Mouse (Mus musculus): ENCODE results near the gene 2010111I01Rik. TPM values are rescaled to one million over a fixed set of nuclear protein-coding genes. Genes with fewer than 3 reads are reported as not detected.

The 2010111I01Rik gene
- polyA plus RNA-seq, 1 experiment from 2014 or later = 87.6 TPM

DNA sequence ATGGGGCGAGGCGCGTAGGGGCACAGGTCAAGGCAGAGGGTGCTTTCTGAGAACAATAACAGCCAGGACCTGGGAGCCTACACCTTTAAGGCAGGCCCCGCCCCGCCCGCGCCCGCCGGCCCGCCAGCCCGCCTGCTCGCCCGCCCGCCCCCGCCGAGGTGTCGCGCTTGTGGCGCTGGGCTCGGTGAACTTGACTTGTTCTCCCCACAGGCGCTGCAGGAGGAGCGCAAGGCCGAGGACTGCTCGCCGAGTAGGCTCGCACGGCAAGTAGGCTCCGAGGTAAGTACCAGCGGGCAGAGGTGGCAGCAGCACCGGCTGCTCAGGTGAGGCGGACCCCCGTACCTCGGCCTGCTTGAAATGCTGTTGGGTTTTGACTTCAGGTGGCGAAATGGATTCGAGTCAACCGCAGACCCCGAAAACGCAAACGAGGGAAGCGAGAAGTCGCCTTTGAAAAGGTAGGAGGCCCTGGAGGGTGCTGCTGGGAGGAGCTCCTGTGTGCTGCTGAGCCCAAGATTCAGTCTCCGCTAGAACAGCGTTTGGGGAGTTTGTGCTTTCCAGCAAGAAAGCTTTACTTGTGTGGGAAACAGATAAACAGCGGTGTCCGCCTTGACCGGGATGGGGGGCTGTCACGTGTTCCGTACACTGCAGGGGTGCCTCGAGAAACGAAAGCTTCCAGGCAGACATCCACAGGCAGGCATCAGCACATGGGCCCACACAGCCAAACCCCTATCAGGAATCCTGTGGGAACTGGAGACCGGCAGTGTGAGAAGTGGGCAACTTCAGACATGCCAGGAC is 275.4 kb downstream of the 2010111I01Rik start:
- H3K27ac ChIP-seq (replicated peaks) = peak overlapping the region; percentile 88
- H3K4me1 ChIP-seq (replicated peaks) = peaks cover 54% of the 10 kb centered on the region
- under 1% methylated on average over 44 of the region's 51 CpGs for WGBS
- H3K27me3 ChIP-seq = no peaks in the 10 kb centered on the region
- peak overlapping the region; percentile 80 for H3K4me2 ChIP-seq
- peak overlapping the region; percentile 88 for H3K9ac ChIP-seq
- no peaks in the 10 kb centered on the region for H3K36me3 ChIP-seq
- peak; percentile 85 for ATAC-seq (ENCODE audit: low read depth)
- H3K4me3 ChIP-seq = peak overlapping the region; percentile 76
- no peaks in the 10 kb centered on the region for H3K9me3 ChIP-seq

GRCm38 (mm10) chr13:63240835-63241234 is 276.1 kb downstream of the 2010111I01Rik start:
- Histone ChIP-seq H3K36me3 (no peaks in the 10 kb centered on the region), H3K27ac (replicated peaks) (peak overlapping the region; percentile 88), H3K4me1 (replicated peaks) (peaks cover 62% of the 10 kb centered on the region), H3K4me2 (peak overlapping the region; percentile 80), H3K27me3 (no peaks in the 10 kb centered on the region), H3K9ac (peak overlapping the region; percentile 88), H3K9me3 (no peaks in the 10 kb centered on the region), H3K4me3 (peak overlapping the region; percentile 76)
- ATAC-seq (ENCODE audit: low read depth) = no peak
- 42% methylated on average over 5 of the region's 5 CpGs for WGBS

GRCm38 (mm10) chr13:63241665-63242064 is 277.0 kb downstream of the 2010111I01Rik start:
- Histone ChIP-seq H3K4me2 (peak overlapping the region; percentile 80), H3K4me3 (peak overlapping the region; percentile 76), H3K27me3 (no peaks in the 10 kb centered on the region), H3K4me1 (replicated peaks) (peaks cover 65% of the 10 kb centered on the region), H3K27ac (replicated peaks) (peak overlapping the region; percentile 3; the same call in 1 of the 2 replicates), H3K36me3 (no peaks in the 10 kb centered on the region), H3K9me3 (no peaks in the 10 kb centered on the region), H3K9ac (peak overlapping the region; percentile 88)
- 86% methylated on average over 3 of the region's 3 CpGs for WGBS
- ATAC-seq (ENCODE audit: low read depth) = no peak

DNA sequence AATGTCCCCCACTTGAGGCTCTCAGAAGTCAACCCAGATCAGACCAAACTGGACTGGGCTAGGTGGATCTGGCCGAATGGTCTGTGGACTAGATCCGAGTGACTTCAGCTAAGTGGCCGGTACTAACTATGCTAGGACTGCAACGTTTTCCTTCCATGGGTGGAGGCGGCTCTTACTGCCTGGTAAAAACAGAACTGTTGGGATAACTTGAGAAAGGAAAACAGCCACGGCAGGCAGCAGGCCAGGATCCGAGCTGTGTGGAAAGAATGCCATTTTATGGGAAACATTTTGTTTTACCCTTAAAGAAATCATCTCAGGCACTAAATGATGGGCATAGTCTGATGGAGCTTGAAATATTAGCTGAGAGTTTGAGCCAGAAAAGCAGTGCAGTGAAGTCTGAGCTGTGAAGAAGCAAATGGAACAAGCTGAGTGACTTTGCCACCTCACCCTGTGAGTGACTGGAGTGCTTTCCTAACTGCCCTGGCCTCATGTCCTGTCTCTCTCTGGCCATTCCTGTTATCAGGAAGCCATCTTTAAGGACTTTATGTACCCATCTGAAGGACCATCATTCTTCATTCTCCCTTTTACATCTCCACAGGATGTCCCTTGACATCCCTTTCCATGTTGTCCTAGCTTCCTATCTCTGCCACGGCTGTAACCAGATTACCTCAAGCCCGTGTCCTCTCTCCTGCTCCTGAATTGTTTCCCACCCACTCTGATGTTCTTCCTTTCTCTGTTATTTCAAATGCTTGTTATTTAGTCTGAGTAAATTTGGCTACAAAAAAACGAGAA is 277.9 kb downstream of the 2010111I01Rik start:
- H3K27me3 ChIP-seq = no peaks in the 10 kb centered on the region
- no peaks in the 10 kb centered on the region for H3K36me3 ChIP-seq
- H3K9ac ChIP-seq = peak overlapping the region; percentile 88
- H3K4me3 ChIP-seq = peak overlapping the region; percentile 76
- H3K27ac ChIP-seq (replicated peaks) = peak overlapping the region; percentile 3
- ATAC-seq (ENCODE audit: low read depth) = no peak
- peaks cover 66% of the 10 kb centered on the region for H3K4me1 ChIP-seq (replicated peaks)
- 73% methylated on average over 10 of the region's 10 CpGs for WGBS
- peak overlapping the region; percentile 80 for H3K4me2 ChIP-seq
- H3K9me3 ChIP-seq = no peaks in the 10 kb centered on the region

GRCm38 (mm10) chr13:63243586-63243985 is 278.9 kb downstream of the 2010111I01Rik start:
- H3K27me3 ChIP-seq = no peaks in the 10 kb centered on the region
- WGBS = 65% methylated on average over 5 of the region's 5 CpGs
- peak overlapping the region; percentile 55; the same call in 1 of the 2 replicates for H3K9ac ChIP-seq
- peak overlapping the region; percentile 10 for H3K4me3 ChIP-seq
- peak overlapping the region; percentile 41 for H3K4me2 ChIP-seq
- H3K9me3 ChIP-seq = no peaks in the 10 kb centered on the region
- H3K36me3 ChIP-seq = no peaks in the 10 kb centered on the region
- H3K4me1 ChIP-seq (replicated peaks) = peaks cover 61% of the 10 kb centered on the region
- ATAC-seq (ENCODE audit: low read depth) = no peak
- peak overlapping the region; percentile 14; the same call in 1 of the 2 replicates for H3K27ac ChIP-seq (replicated peaks)

- H3K4me1 ChIP-seq (replicated peaks) = peaks cover 53% of the 10 kb centered on the region
- peak overlapping the region; percentile 41 for H3K4me2 ChIP-seq
- peak overlapping the region; percentile 10; the same call in 1 of the 2 replicates for H3K4me3 ChIP-seq
- no peaks in the 10 kb centered on the region for H3K9me3 ChIP-seq
- no peak for ATAC-seq (ENCODE audit: low read depth)
- WGBS = 31% methylated on average over 3 of the region's 3 CpGs
- H3K36me3 ChIP-seq = no peaks in the 10 kb centered on the region
- no peaks in the 10 kb centered on the region for H3K27me3 ChIP-seq
- H3K9ac ChIP-seq = peak overlapping the region; percentile 28; the same call in 1 of the 2 replicates
- H3K27ac ChIP-seq (replicated peaks) = peak overlapping the region; percentile 14
These were observed 279.7 kb downstream of the 2010111I01Rik start for GRCm38 (mm10) chr13:63244425-63244824.

GRCm38 (mm10) chr13:63245218-63245617 is 280.5 kb downstream of the 2010111I01Rik start:
- Histone ChIP-seq H3K9me3 (no peaks in the 10 kb centered on the region), H3K27me3 (no peaks in the 10 kb centered on the region), H3K36me3 (no peaks in the 10 kb centered on the region), H3K4me1 (replicated peaks) (peaks cover 57% of the 10 kb centered on the region), H3K4me2 (peak overlapping the region; percentile 41), H3K27ac (replicated peaks) (peak overlapping the region; percentile 14; the same call in 1 of the 2 replicates), H3K9ac (0 out of 2 replicates have a peak overlapping the region, but pooled peaks have one; percentile 4), H3K4me3 (no peak overlapping the region)
- WGBS = 13% methylated on average over 9 of the region's 9 CpGs
- 0 out of 2 replicates have a peak, but pooled peaks have one; percentile 40 for ATAC-seq (ENCODE audit: low read depth)

GRCm38 (mm10) chr13:63245812-63246211 is 281.1 kb downstream of the 2010111I01Rik start:
- Histone ChIP-seq H3K27ac (replicated peaks) (no peak overlapping the region), H3K36me3 (no peaks in the 10 kb centered on the region), H3K9ac (no peak overlapping the region), H3K4me2 (no peak overlapping the region), H3K9me3 (no peaks in the 10 kb centered on the region), H3K27me3 (no peaks in the 10 kb centered on the region), H3K4me3 (no peak overlapping the region), H3K4me1 (replicated peaks) (peaks cover 55% of the 10 kb centered on the region)
- no peak for ATAC-seq (ENCODE audit: low read depth)
- 41% methylated on average over 4 of the region's 4 CpGs for WGBS

GRCm38 (mm10) chr13:63246332-63246940 is 281.7 kb downstream of the 2010111I01Rik start:
- no peak overlapping the region; the same call in 1 of the 2 replicates for H3K9ac ChIP-seq
- 78% methylated on average over 12 of the region's 12 CpGs for WGBS

DNA sequence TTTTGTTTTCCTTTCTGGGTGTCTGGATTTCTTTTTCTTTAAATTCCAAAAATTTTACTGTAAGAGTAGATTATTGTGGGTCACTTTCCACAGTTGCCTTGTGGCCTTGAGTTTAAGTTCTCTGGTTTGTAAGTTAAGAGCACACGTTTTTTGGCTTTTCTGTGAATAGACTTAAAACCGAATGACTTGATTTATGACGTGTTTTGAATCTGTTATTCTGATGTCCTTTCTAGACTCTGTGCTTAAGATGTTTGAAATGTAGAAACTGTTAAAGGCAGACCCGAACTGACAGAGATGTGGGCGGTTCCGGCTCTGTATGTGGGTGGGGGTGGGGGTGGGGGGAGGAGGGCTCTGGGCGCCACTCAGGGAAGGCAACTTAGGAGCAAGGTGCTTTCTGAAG is 282.3 kb downstream of the 2010111I01Rik start:
- Histone ChIP-seq H3K36me3 (no peaks in the 10 kb centered on the region), H3K27ac (replicated peaks) (no peak overlapping the region), H3K27me3 (no peaks in the 10 kb centered on the region), H3K4me2 (no peak overlapping the region; the same call in 1 of the 2 replicates), H3K9me3 (no peaks in the 10 kb centered on the region), H3K4me1 (replicated peaks) (peaks cover 59% of the 10 kb centered on the region), H3K9ac (no peak overlapping the region), H3K4me3 (no peak overlapping the region)
- WGBS = 52% methylated on average over 7 of the region's 7 CpGs
- ATAC-seq (ENCODE audit: low read depth) = no peak

More at GRCm38 (mm10) chr13:63246332-63246940, 281.7 kb downstream of the 2010111I01Rik start:
- Histone ChIP-seq H3K4me2 (peak overlapping the region; percentile 22; the same call in 1 of the 2 replicates), H3K4me3 (no peak overlapping the region), H3K36me3 (no peaks in the 10 kb centered on the region), H3K27ac (replicated peaks) (no peak overlapping the region), H3K4me1 (replicated peaks) (peaks cover 58% of the 10 kb centered on the region), H3K9me3 (no peaks in the 10 kb centered on the region), H3K27me3 (no peaks in the 10 kb centered on the region)
- ATAC-seq (ENCODE audit: low read depth) = no peak

- WGBS = 92% methylated on average over 11 of the region's 11 CpGs
- H3K4me1 ChIP-seq (replicated peaks) = peaks cover 58% of the 10 kb centered on the region
- no peaks in the 10 kb centered on the region for H3K9me3 ChIP-seq
- H3K27me3 ChIP-seq = no peaks in the 10 kb centered on the region
- H3K9ac ChIP-seq = no peak overlapping the region
- no peak overlapping the region for H3K27ac ChIP-seq (replicated peaks)
- H3K4me3 ChIP-seq = no peak overlapping the region
- H3K4me2 ChIP-seq = no peak overlapping the region
- no peak for ATAC-seq (ENCODE audit: low read depth)
- no peaks in the 10 kb centered on the region for H3K36me3 ChIP-seq
These were observed 282.9 kb downstream of the 2010111I01Rik start for GRCm38 (mm10) chr13:63247631-63248030.
